Mouse (Mus musculus): ENCODE measurements around the gene Mlxip. TPM values are rescaled to one million over a fixed set of nuclear protein-coding genes. Genes with fewer than 3 reads are reported as not detected.
A peak's percentile ranks its signal among the peaks of the same experiment; 100 is the strongest.

Gene Mlxip
- total RNA-seq, 2 experiments from 2014 or later: 15.3 to 19.4 TPM

DNA sequence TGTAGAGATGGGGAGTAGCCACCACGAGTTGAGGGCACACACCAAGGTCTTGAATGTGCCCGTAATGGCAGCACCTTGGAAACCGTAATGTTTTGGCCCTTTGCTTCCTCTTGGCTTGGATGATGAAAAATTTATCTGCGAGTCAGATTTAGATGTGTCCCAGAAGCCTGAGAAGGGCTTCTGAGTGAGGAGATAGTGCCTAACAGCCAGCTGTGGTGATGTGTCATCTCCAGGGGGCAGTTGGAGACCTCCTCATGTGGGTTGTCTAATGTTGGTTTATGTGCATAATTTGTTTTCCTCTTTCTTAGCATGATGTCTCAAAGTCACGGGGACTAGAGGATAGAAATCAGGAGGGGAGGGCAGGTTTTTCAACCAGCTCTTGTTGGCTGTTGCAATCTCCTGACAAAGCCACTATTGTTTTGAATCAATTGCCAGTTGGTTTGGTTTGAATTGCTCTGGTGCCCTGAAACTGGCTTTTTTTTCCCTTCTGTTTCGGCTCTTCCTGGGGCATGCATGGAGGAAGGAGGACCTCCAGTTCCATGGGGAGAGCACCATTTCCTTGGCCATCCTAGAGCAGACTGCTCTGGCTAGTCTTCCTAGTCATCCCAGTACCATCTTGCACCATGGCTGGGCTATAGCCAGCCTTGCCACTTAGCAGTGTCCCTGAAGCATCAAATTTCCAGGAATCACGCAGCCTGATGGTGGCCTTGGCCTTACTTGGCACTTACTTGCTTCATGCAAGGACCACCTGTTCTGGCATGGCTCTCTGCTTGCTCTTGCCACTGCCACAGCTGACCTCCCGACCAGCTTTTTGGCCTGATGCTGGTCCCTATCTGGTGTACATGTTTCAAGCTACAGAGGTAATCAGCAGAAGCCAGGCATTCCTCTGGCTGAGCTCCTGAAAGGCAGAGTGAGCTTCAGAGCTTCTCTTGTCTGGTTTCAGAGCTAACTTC lies 22.2 kb downstream of the Mlxip start:
- intact Hi-C loops (cut with DNase I): no loop called here
- no peak for DNase-seq (ENCODE audit: low spot score in 2 of 2)

DNA sequence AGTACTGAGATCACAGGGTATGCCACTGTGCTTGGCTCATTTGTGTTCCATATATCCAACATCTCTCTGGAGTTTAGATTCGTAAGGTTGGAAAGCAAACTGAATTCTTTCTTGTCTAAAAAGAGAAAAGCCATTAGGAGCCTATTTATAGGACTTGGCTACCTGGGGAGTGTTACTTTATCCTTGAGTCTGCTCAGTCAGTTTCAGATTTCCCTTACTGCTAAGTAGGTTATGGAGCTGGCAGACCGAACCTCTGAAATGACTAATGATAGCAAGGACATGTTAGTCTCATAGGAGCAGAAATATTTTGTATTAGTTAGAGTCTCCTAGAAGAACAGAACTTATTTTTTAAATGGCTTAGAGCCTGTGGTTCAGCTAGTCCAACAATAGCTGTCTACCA lies 29.3 kb downstream of the Mlxip start:
- no peak for DNase-seq (ENCODE audit: low spot score in 2 of 2)
- intact Hi-C loops (cut with DNase I): no loop called here

DNA sequence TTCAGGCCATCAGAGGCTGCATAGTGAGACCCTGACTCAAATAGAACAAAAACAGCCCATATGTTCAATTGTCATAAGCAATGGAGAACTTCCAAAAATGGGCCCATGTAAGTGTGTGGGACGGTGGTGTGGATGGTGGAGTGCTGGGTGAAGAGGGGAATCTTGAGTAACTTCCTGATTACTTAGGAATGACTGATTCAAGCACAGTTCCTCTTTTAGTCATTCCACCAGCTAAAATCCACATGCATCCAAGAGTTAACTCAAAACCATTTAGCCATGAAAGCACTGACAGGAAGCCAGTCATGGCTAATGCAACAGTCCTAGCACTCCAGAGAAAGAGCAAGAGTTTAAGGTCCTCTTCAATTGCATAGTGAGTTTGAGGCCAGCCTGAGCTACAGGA lies 33.0 kb downstream of the Mlxip start:
- intact Hi-C loops (cut with DNase I): no loop called here
- DNase-seq (ENCODE audit: low spot score in 2 of 2): no peak

DNA sequence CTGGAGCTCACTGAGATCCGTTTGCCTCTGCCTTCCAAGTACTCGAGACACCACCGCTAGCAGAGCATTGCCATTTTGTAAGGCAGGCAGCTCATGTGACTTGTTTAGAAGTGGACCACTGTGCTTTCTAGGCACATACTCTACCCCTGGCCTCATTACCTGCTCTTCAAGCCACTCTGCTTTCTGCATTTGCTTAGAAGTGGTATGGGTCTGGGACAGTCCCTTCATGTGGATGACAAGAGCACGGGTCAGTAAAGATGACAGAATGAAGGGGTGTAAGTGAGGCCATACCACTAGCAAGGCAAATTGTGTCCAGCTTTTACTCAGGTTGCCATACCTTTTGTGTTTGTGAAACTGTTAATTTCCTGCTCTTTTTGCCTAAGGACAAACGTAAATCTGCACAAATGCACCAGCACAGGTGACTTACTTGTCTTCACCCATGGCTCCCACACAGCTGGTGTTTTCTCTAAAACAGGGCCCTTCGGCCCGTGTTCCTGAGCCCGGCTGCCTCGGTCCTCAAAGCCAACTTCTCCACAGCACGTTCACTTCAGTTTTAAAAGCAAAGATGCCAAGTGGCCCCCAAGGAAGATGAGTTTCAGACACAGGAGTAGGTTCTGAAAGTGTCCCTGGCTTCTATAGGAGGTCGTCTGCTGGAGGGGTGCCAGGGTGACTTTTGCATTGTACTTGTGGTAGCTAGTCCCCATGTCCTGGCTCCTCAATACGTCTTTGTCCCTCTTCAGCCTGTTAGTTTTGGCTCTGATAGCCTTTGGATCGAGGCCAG lies 37.1 kb downstream of the Mlxip start:
- peak in 1 of 2 experiments; percentile 25 for DNase-seq (ENCODE audit: low spot score in 2 of 2)
- intact Hi-C loops (cut with DNase I): loop anchor here (10.0 kb wide), 1 partner anchor 177 kb away; the partner anchor contains the start of gene Wdr66

GRCm38 (mm10) chr5:123432305-123432874 lies 37.8 kb downstream of the Mlxip start:
- no peak for DNase-seq (ENCODE audit: low spot score in 2 of 2)

DNA sequence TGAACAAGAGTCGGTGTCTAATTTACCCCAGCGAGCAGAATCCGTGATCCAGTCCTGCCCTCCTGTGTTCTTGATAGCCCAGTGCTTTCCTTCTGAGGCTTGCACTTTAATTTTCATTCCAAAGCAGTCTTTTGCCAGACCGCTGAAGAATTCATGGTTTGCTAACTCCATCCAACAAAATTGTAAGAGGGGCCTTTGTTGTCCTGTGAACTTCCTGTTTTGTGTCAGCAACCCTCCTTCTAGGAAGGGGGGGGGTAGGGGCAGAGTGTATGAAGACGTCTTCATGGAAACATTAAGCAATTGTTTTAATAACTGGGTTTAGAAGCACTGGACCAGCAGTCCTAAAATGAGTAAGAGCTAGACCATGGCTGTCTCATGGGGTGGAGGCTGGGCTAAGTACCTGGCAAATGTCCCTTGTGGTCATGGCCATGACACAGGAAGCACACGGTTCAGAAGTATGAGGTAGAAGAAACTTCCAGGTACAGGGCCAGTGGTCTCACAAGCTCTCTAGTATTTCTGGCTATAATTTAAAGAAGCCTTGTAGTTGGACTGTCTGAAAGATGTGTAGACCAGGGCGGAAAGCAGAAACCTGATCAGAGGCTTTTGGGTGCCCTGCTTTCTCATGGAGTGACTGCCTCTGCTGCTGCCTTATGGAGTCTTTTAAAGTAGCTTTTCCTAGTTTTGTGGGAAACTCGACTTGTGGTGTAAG lies 41.6 kb downstream of the Mlxip start:
- DNase-seq (ENCODE audit: low spot score in 2 of 2): no peak
- intact Hi-C loops (cut with DNase I): loop anchor here (2.0 to 10.0 kb wide), 2 partner anchors 57 to 181 kb away; partner anchors contain the start of gene Wdr66

More at GRCm38 (mm10) chr5:123432305-123432874, 37.8 kb downstream of the Mlxip start:
- intact Hi-C loops (cut with DNase I): loop anchor here (10.0 kb wide), 1 partner anchor 178 kb away; the partner anchor contains the start of gene Wdr66

DNA sequence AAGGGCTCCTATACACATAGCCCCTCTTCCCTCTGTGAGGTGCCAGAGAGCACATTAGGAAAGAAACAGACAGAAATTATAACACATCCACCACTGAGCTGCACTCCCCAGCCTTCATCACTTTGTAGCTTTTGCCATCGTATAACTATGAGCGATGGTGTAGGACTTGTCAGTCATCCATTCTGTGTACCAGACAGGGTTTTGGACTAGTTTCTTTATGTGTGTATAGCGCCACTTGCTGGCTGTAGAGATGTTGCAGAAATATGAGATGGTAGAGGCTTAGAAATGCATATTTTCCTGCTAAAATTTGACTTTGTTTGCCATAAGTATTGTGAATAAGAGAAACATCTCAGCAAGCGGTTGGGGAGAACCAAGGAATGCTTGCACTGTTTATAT lies 42.2 kb downstream of the Mlxip start:
- peak in 1 of 2 experiments; percentile 41 for DNase-seq (ENCODE audit: low spot score in 2 of 2)
- intact Hi-C loops (cut with DNase I): loop anchor here (2.0 to 10.0 kb wide), 2 partner anchors 58 to 182 kb away; partner anchors contain the start of gene Wdr66

DNA sequence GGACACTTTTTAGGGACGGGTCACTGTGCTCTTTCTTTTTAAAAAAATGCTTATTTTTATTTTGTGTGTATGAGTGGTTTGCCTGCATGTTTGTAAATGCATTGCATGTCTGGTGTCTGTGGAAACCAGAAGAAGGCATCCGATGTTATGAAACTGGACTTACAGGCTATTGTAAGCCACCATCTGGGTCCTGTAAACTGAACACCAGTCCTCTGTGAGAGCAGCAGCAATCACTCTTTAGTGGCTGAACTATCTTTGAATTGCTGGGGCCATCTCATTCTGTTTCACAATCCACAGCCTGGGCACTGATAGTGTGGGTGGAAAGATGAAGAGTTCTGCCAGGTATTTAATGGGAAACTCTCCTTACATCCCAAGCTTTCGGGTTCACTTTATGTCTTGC lies 43.8 kb downstream of the Mlxip start:
- intact Hi-C loops (cut with DNase I): loop anchor here (10.0 kb wide), 1 partner anchor 184 kb away; the partner anchor contains the start of gene Wdr66
- DNase-seq (ENCODE audit: low spot score in 2 of 2): no peak

GRCm38 (mm10) chr5:123439312-123439711 lies 44.7 kb downstream of the Mlxip start:
- DNase-seq (ENCODE audit: low spot score in 2 of 2): no peak
- intact Hi-C loops (cut with DNase I): loop anchor here (10.0 kb wide), 1 partner anchor 185 kb away; the partner anchor contains the start of gene Wdr66

- DNase-seq (ENCODE audit: low spot score in 2 of 2): no peak
- intact Hi-C loops (cut with DNase I): loop anchor here (5.0 to 10.0 kb wide), 2 partner anchors 172 to 185 kb away; partner anchors contain the start of gene Wdr66
Measured at GRCm38 (mm10) chr5:123439941-123440340, 45.3 kb downstream of the Mlxip start.

GRCm38 (mm10) chr5:123440664-123441063 lies 46.1 kb downstream of the Mlxip start:
- no peak for DNase-seq (ENCODE audit: low spot score in 2 of 2)
- intact Hi-C loops (cut with DNase I): loop anchor here (5.0 kb wide), 1 partner anchor 172 kb away; no protein-coding TSS in a partner anchor

- intact Hi-C loops (cut with DNase I): loop anchor here (5.0 kb wide), 1 partner anchor 170 kb away; no protein-coding TSS in a partner anchor
- DNase-seq (ENCODE audit: low spot score in 2 of 2): no peak
Measured at GRCm38 (mm10) chr5:123442283-123442682, 47.7 kb downstream of the Mlxip start.

DNA sequence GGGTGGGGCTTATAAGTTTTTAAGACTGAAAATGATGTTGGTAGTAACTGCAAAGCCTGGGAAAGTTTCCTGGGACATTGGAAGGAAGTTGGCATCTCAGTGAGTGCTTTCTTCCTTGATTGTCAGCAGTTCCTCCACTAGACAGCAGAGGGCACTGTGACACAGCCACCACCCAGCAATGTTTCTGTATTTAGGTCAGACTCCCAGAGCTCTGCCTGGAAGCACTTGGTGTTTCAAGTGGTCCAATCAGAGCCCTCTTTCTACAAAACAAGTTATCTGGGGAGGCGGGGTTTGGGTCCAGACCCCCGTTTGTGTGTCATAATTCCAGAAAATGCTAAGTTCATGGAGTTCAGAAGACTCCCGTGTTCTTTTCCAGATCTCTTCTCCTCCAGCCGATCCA lies 49.5 kb downstream of the Mlxip start:
- intact Hi-C loops (cut with DNase I): loop anchor here (2.0 to 5.0 kb wide), 2 partner anchors 55 to 168 kb away; no protein-coding TSS in a partner anchor
- DNase-seq (ENCODE audit: low spot score in 2 of 2): peak; percentile 61 to 76

- intact Hi-C loops (cut with DNase I): loop anchor here (2.0 to 5.0 kb wide), 2 partner anchors 54 to 167 kb away; no protein-coding TSS in a partner anchor
- no peak for DNase-seq (ENCODE audit: low spot score in 2 of 2)
Measured at GRCm38 (mm10) chr5:123444849-123445334, 50.3 kb downstream of the Mlxip start.

GRCm38 (mm10) chr5:123451886-123452285 lies 57.3 kb downstream of the Mlxip start:
- DNase-seq (ENCODE audit: low spot score in 2 of 2): no peak
- intact Hi-C loops (cut with DNase I): no loop called here

GRCm38 (mm10) chr5:123461420-123461819 lies 66.8 kb downstream of the Mlxip start:
- intact Hi-C loops (cut with DNase I): no loop called here
- no peak for DNase-seq (ENCODE audit: low spot score in 2 of 2)

DNA sequence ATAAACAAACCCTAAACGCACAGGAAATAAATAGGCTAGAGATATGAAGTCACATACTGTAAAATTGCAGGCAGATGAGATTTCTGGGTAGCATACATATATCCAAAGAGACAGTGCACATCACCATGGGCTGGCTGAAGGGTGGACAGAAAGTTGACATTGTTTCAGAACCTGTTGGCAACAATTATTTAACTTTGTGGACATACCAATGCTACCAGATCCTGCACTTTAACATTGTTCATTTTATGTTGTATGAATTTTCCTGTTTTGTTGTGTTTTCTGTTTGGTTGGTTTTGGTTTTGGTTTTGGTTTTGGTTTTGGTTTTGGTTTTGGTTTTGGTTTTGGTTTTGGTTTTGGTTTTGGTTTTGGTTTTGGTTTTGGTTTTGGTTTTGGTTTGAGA lies 70.0 kb downstream of the Mlxip start:
- intact Hi-C loops (cut with DNase I): no loop called here
- DNase-seq (ENCODE audit: low spot score in 2 of 2): no peak

GRCm38 (mm10) chr5:123470784-123471400 lies 76.3 kb downstream of the Mlxip start:
- no peak for DNase-seq (ENCODE audit: low spot score in 2 of 2)
- intact Hi-C loops (cut with DNase I): no loop called here
